Mouse (Mus musculus): ENCODE results near the gene Psen2. TPM values are rescaled to one million over a fixed set of nuclear protein-coding genes. Genes with fewer than 3 reads are reported as not detected.

Gene Psen2
- polyA plus RNA-seq, 1 experiment from 2014 or later = 13.8 TPM

DNA sequence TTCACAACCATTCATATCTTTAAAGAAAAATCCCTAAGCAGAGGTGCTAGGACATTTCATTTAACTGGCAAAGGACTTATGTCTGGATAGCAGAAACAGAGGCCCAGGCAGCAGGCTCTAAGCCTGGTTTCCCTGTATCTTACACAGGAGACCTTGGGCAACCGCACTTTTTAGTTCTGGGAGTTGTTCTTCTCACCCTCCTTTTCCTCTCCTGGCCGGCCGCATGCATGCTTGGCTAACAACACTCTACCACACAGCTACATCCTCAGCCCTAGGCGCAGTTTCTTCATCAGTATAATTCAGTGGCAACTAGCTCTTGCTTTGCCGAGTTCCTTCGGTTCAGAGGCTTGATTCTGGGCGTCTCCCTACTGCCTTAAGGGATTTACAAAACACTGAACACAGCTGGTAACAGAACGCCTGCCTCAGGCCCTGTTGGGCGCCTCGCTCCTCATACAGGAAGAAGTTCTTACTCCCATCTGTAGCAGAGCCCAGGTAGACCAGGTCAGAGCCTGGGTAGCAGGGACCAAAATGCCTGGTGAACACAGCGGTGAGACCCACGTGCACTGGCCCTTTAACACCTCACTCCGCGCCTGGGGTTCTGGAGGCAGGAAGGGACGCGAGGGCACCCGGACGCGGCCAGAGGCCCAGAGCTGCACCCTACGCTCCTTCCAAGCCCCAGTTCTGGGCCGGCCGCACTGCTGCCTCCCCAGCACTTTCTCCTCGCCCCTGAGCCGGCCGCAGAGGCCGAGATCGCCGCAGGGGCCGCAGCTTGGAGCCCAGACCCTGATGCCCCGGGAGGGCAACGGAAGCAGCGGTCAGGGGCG lies 7.7 kb downstream of the Psen2 start:
- peaks cover 13% of the 10 kb centered on the region for H3K4me1 ChIP-seq
- peak overlapping the region; percentile 96 for H3K4me2 ChIP-seq (replicated peaks)
- peak overlapping the region; percentile 79 for H3K27ac ChIP-seq (replicated peaks)
- WGBS = 3% methylated on average over 33 of the region's 33 CpGs
- peak overlapping the region; percentile 94 for H3K4me3 ChIP-seq
- H3K9me3 ChIP-seq = no peaks in the 10 kb centered on the region
- H3K9ac ChIP-seq (replicated peaks) = peak overlapping the region; percentile 93
- peak; percentile 72 for ATAC-seq (replicated peaks)
- H3K27me3 ChIP-seq = no peaks in the 10 kb centered on the region
- no peaks in the 10 kb centered on the region for H3K36me3 ChIP-seq

DNA sequence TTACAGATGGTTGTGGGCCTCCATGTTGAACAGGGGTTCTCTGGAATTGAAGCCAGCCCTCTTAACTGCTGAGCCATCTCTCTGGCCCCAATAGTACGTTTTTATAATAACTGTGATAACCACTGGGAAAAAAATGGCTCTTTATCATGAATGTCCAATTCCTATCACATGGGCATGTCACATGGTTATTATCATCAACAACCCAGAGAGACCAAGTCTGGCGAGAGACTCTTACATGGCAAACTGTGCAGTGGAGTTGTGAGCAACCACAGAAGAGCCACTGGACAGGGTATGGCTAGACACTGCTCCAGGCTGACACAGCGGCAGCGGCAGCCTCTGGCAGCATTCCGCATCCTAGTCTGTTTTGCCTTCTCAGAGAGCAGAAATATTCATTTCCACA lies 8.9 kb downstream of the Psen2 start:
- H3K27ac ChIP-seq (replicated peaks) = no peak overlapping the region
- ATAC-seq (replicated peaks) = no peak
- H3K9ac ChIP-seq (replicated peaks) = no peak overlapping the region
- no peak overlapping the region for H3K4me2 ChIP-seq (replicated peaks)
- H3K36me3 ChIP-seq = no peaks in the 10 kb centered on the region
- H3K9me3 ChIP-seq = no peaks in the 10 kb centered on the region
- H3K4me3 ChIP-seq = no peak overlapping the region
- H3K4me1 ChIP-seq = peaks cover 21% of the 10 kb centered on the region
- no peaks in the 10 kb centered on the region for H3K27me3 ChIP-seq
- 91% methylated on average over 5 of the region's 5 CpGs for WGBS

DNA sequence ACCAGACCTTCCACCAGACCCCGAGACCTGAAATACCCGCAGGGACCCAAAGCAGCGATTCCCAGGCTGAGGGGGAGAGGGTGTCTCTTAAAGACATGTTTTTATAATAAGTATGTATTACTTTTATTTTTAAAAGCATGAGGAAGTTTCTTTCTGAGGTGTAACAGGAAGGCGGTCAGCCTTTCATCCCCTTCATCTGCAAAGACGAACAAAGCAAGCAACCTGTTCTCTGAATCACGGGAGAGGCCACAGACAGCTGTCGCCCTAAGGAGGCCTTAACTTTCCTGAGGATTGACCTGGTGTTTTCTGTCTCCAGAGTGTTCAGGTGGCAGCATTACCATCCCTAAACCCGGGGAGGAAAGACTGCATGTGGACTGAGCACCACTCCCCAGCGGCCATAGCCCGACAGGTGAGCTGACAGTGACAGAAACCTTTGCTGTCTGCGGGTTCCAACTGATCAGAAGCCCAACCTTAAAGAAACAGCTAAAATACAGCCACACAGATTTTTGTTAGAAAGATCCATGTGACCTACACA lies 10.5 kb downstream of the Psen2 start:
- Histone ChIP-seq H3K4me1 (peaks cover 21% of the 10 kb centered on the region), H3K27ac (replicated peaks) (no peak overlapping the region), H3K9me3 (no peaks in the 10 kb centered on the region), H3K4me3 (no peak overlapping the region), H3K4me2 (replicated peaks) (no peak overlapping the region), H3K27me3 (no peaks in the 10 kb centered on the region), H3K9ac (replicated peaks) (no peak overlapping the region), H3K36me3 (no peaks in the 10 kb centered on the region)
- ATAC-seq (replicated peaks) = no peak
- 87% methylated on average over 11 of the region's 11 CpGs for WGBS

DNA sequence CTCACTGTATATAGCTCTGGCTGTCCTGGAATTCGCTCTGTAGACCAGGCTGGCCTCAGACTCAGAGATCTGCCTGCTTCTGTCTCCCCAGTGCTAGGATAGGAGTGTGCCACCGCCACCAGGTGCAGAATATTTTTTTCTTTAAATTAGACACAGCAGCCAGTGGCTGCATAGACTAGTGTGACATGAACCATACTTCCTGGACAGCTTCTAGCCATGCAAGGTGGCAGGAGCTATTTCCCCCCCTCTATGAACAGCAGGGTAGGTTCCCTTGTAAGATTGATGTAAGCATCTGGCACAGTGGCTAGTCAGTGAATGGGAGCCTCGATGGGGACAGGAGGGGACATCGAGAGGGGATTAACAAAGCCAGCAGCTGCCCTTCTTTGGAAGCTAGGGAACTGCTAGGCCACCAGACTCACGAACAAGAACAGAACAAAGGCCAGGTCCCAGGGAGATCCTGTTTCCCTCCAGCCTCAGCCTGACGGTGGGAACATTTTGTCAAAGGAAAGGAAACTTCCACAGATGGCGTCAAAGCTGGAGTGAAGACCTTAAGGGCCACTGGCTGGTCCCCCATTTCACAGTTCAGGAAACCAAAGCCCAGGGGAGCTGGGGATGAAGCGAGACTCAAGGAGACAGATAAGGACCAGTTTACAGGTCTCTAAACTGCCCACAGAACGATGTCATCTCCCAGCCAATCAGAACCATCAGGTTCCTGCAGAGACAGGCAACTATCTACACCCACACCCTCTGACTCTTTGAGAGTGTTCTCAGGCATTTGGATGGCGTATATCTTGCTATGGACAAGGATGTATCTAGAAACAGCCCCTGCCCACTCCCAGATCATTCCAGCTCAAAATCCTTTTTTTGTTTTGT lies 11.8 kb downstream of the Psen2 start:
- no peaks in the 10 kb centered on the region for H3K9me3 ChIP-seq
- no peak overlapping the region for H3K9ac ChIP-seq (replicated peaks)
- H3K4me2 ChIP-seq (replicated peaks) = no peak overlapping the region
- 46% methylated on average over 10 of the region's 10 CpGs for WGBS
- no peak for ATAC-seq (replicated peaks)
- no peak overlapping the region for H3K27ac ChIP-seq (replicated peaks)
- no peak overlapping the region for H3K4me3 ChIP-seq
- peaks cover 18% of the 10 kb centered on the region for H3K4me1 ChIP-seq
- no peaks in the 10 kb centered on the region for H3K36me3 ChIP-seq
- H3K27me3 ChIP-seq = no peaks in the 10 kb centered on the region

DNA sequence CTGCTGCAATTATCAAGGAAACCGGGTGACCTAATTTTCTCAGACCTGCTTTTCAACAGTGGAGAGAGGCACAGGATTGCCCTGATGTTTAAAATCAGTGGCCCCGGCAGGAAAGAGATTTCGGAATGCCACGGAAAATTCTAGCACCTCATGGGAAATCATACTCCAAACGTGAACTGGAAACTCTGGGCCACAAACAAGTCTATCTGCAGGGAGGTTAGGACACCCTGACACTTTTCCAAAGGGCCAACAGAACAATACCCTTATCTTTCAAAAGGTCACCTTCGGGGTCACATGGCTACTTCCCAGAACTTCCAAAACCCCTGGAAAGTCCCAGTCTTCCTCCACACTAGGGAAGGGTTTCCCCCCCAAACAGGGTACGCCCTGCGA lies 12.8 kb downstream of the Psen2 start:
- Histone ChIP-seq H3K4me2 (replicated peaks) (peak overlapping the region; percentile 21), H3K9ac (replicated peaks) (no peak overlapping the region)

DNA sequence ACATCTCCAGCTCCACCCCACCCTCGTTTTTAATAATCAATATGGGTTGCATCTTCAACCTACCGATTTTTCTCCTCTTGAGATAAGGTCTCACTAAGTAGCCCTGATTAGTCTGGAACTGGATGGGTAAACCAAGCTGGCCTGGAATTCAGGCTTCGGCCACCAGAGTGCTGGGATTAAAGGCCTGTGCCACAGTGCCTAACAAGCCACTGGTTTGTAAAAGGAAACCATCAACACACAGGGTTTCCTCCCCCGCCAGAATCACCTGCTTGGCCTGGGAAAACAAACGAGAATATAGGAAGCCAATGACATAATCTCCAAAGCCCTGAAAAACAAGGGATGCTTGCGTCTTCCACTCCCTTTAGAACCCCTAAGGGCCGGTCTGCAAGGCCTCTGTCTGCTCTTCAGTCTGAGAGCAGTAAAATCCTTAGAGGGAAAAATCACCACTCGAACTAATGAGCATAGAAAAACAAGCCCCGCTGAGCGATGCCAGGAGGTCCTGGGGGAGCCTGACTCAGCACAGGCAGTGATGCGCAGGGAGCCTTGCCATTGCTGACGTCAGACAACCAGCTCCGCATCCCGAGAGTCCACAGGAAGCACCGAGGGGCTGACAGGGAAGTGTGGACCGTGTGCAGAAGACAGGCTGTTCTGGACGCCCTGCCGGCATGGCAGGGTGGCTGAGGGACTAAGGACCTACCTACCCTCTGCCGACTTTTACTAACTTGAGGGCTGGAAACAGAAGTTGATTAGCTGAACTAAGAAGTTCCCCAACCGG lies 13.4 kb downstream of the Psen2 start:
- Histone ChIP-seq H3K36me3 (no peaks in the 10 kb centered on the region), H3K4me3 (no peak overlapping the region), H3K27ac (replicated peaks) (no peak overlapping the region), H3K4me1 (peaks cover 9% of the 10 kb centered on the region), H3K9ac (replicated peaks) (no peak overlapping the region), H3K27me3 (no peaks in the 10 kb centered on the region), H3K9me3 (no peaks in the 10 kb centered on the region), H3K4me2 (replicated peaks) (peak overlapping the region; percentile 21)
- no peak; the same call in 1 of the 2 replicates for ATAC-seq (replicated peaks)
- 13% methylated on average over 20 of the region's 20 CpGs for WGBS

More for the DNA sequence above, 12.8 kb downstream of the Psen2 start:
- WGBS = 66% methylated on average over 8 of the region's 8 CpGs
- Histone ChIP-seq H3K36me3 (no peaks in the 10 kb centered on the region), H3K4me3 (no peak overlapping the region), H3K27ac (replicated peaks) (no peak overlapping the region), H3K9me3 (no peaks in the 10 kb centered on the region), H3K4me1 (peaks cover 14% of the 10 kb centered on the region), H3K27me3 (no peaks in the 10 kb centered on the region)
- no peak for ATAC-seq (replicated peaks)

DNA sequence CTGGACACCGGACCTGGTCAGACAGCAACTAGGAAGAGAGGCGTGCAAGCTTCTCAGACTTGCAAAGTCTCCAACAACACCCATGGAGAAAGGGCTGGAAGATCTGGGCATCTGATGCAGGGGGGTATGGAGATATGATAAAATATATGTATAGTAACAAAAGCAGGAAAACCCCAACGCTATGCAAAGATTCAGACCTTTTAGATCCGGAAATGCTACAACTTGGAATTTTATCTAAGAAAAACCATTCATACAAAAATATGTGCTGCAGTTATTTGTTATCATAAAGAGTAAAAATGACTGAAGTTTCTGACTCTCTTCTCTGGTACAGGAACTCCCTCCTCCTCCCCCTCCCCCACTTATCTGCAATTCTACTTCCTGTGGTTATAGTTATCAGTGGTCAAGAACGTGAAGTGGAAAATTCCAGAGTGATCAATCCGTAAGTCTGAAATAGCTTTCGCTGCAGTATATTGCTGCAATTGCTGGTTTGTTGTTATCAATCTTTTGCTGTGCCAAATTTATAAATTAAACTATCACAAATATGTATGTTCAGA lies 14.6 kb downstream of the Psen2 start:
- Histone ChIP-seq H3K9me3 (no peaks in the 10 kb centered on the region), H3K4me3 (no peak overlapping the region), H3K27ac (replicated peaks) (no peak overlapping the region), H3K9ac (replicated peaks) (no peak overlapping the region), H3K4me2 (replicated peaks) (no peak overlapping the region), H3K27me3 (no peaks in the 10 kb centered on the region), H3K4me1 (peaks cover 8% of the 10 kb centered on the region), H3K36me3 (no peaks in the 10 kb centered on the region)
- no peak for ATAC-seq (replicated peaks)
- WGBS = 93% methylated on average over 7 of the region's 7 CpGs

DNA sequence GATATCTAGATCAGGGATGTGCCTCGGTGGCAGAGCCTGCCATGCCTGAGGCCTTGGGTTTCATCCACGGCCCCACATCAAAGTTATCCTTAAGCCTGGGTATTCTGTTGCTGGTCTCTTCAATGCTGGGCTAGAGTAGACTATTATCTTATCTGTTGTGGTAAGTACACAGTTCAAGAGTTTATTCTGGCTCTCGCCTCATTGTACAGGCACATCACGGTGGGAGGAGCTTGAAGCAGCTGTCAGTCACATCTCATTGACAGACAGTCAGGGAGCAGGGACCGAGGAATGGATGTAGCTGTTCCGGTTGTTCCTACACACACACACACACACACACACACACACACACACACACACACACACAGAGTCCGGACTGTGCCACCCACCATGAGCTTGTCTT lies 15.3 kb downstream of the Psen2 start:
- H3K9ac ChIP-seq (replicated peaks) = no peak overlapping the region
- 86% methylated on average over 7 of the region's 7 CpGs for WGBS
- H3K36me3 ChIP-seq = no peaks in the 10 kb centered on the region
- no peak overlapping the region for H3K4me2 ChIP-seq (replicated peaks)
- no peaks in the 10 kb centered on the region for H3K9me3 ChIP-seq
- H3K4me1 ChIP-seq = peaks cover 8% of the 10 kb centered on the region
- no peak overlapping the region for H3K4me3 ChIP-seq
- ATAC-seq (replicated peaks) = no peak
- H3K27ac ChIP-seq (replicated peaks) = no peak overlapping the region
- H3K27me3 ChIP-seq = no peaks in the 10 kb centered on the region

DNA sequence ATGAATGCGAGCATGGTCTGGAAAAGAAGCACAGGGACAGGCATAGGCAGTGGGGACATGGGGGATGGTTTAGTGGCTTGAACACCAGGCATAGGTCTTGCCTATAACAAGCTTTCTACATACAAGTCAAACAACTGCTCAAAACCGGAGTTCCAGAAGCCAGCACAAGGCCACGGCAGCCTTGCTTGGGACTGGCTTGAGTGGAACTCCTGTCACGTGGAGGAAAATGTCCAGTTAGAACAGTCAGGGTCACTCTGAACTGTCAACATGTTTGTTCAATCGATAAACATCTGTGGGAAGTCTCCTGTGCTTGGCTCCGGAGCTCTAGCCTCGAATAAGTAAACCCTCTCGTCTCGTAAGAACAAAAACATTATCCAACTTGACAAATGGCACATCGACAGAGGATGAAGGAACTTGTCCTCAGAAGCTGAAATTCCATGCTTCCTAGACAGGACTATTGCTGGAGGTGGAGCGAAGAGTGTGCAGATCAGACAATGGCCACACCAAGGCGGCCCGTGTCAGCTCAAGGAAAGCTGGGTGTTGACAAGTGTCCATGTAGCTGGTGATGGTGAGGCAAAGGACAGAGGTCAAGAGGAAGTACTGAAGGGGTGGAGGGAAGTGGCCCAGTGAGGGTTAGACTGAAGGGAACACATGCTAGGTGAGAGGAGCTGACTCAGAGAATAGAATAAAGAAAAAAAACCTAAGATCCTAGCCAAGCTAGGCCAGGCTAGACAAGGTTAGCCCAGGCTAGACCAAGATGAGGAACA lies 17.3 kb downstream of the Psen2 start:
- Histone ChIP-seq H3K4me3 (no peak overlapping the region), H3K4me2 (replicated peaks) (no peak overlapping the region), H3K27me3 (no peaks in the 10 kb centered on the region), H3K36me3 (no peaks in the 10 kb centered on the region), H3K9me3 (no peaks in the 10 kb centered on the region), H3K4me1 (peaks cover 8% of the 10 kb centered on the region), H3K9ac (replicated peaks) (no peak overlapping the region), H3K27ac (replicated peaks) (no peak overlapping the region)
- 92% methylated on average over 13 of the region's 13 CpGs for WGBS
- no peak for ATAC-seq (replicated peaks)

DNA sequence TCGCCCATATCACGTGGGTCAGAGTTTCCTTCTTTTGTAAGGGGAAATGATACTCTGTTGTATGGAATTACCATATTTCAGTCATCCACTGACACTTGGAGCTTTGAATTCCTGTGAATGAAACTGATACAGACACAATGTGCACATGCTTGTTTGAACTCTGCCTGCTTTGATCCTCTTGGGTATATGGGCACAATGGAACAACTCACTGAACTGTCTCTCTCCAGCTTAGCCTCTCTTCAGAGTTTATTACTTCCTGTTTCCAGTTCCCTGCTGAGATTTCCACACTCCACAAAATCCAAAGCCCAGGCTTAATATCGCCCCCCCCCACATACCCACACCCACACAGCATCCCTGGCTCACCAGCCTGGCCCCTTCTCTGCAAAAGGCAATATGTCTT lies 31.5 kb downstream of the Psen2 start:
- WGBS = 74% methylated on average over 3 of the region's 3 CpGs
- no peak overlapping the region for H3K27ac ChIP-seq (replicated peaks)
- no peak overlapping the region for H3K4me3 ChIP-seq
- no peaks in the 10 kb centered on the region for H3K27me3 ChIP-seq
- no peak overlapping the region for H3K4me2 ChIP-seq (replicated peaks)
- H3K36me3 ChIP-seq = no peaks in the 10 kb centered on the region
- no peak for ATAC-seq (replicated peaks)
- peaks cover 4% of the 10 kb centered on the region; the same call in 1 of the 2 replicates for H3K9me3 ChIP-seq
- no peak overlapping the region for H3K9ac ChIP-seq (replicated peaks)
- H3K4me1 ChIP-seq = no peaks in the 10 kb centered on the region

DNA sequence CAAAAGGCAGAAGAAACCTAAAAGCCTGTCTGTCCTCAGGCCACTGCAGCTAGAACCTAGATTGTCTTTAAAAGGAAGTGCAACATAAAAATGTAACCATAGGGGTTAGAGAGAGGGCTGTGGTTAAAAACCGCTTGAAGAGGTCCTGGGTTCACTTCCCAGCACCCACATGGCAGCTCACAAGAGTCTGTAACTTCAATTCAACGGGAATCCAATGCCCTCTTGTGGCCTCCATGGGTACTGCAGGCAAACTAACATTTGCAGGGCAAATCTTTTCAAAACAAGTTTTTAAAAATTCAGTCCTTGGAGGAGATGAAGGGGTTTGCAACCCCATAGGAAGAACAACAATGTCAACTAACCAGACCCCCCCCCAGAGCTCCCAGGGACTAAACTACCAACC lies 32.7 kb downstream of the Psen2 start:
- no peak overlapping the region for H3K4me3 ChIP-seq
- 21% methylated on average over 2 of the region's 2 CpGs for WGBS
- H3K36me3 ChIP-seq = no peaks in the 10 kb centered on the region
- H3K4me1 ChIP-seq = peaks cover 8% of the 10 kb centered on the region; the same call in 1 of the 2 replicates
- H3K9ac ChIP-seq (replicated peaks) = no peak overlapping the region
- H3K27ac ChIP-seq (replicated peaks) = no peak overlapping the region
- ATAC-seq (replicated peaks) = no peak
- H3K27me3 ChIP-seq = no peaks in the 10 kb centered on the region
- H3K4me2 ChIP-seq (replicated peaks) = no peak overlapping the region
- H3K9me3 ChIP-seq = peaks cover 4% of the 10 kb centered on the region; the same call in 1 of the 2 replicates
